Mouse (Mus musculus) left cerebral cortex, postnatal 10 days (tissue): Measurements from ENCODE around the gene Dnajc1. TPM values are rescaled to one million over a fixed set of nuclear protein-coding genes. Genes with fewer than 3 reads are reported as not detected.
A peak's percentile ranks its signal among the peaks of the same experiment; 100 is the strongest.

Experiments
- DNase-seq, 2 experiments: peaks; one replicate each; pipeline ENCODE4 v3.0.0; 2021 to 2022; ENCODE audit warnings: low spot score in 2 of 2, mixed read lengths in 1 of 2; ENCODE audit errors: extremely low spot score in 1 of 2
- intact Hi-C: fragments of 180-260 bp; cut with DNase I; formaldehyde crosslinking; loops from one replicate; pipeline ENCODE4 v1.15.1; 2025
- total RNA-seq, 2 experiments: library from RNA; stranded (reverse); gene quantifications; 2 replicates each; pipeline ENCODE4 v1.2.3; 2021

The Dnajc1 gene
- total RNA-seq, 2 experiments from 2014 or later: 13.1 to 13.3 TPM

DNA sequence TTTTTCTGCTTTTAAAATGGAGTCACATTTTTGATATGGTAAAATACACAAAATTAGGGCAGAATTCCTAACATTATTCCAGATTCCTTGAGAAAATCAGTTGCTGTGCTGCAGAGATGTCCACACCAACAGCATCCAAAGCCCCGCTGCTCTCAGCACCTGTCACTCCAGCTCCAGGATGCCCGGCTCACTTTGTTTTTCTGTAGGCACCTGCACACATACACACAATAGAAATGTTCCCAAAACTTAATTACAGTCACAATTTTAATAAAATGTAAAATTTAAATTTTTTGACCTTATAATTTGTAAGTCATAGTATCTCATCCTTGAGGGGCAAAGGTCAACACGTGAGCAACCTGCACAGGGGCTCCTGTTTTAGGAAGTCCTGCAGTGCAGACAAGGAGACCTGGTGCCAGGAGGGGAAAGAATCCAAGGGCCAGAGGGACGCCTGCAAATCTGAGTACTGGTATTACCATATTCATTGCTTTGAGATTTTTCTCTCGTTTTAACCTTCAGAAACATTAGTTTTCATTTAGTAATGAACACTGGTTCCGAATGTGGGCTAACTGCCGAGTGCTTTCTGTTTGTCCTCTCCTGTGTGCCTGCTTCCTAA, 183.3 kb downstream of the Dnajc1 start:
- no peak for DNase-seq
- intact Hi-C loops: loop anchor here (5.0 kb wide), 1 partner anchor 182 kb away; no protein-coding TSS in a partner anchor

DNA sequence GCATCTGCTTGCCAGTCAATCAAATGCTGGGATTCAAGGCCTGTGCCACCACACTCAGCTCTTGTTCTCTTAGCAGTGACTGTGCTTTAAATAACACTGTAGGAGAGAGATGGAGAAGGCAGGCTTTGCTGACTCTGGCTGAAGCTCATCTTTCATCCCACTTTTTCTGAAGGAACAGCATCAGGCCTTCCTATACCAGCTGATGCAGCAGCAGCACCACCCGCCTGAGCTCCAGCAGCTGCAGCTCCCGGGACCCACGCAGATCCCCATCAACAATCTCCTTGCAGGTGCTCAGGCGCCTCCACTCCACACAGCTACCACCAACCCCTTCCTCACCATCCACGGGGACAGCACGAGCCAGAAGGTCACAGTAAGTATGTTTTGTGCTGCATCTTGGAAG, 184.1 kb downstream of the Dnajc1 start:
- intact Hi-C loops: loop anchor here (5.0 kb wide), 1 partner anchor 181 kb away; no protein-coding TSS in a partner anchor
- no peak for DNase-seq

DNA sequence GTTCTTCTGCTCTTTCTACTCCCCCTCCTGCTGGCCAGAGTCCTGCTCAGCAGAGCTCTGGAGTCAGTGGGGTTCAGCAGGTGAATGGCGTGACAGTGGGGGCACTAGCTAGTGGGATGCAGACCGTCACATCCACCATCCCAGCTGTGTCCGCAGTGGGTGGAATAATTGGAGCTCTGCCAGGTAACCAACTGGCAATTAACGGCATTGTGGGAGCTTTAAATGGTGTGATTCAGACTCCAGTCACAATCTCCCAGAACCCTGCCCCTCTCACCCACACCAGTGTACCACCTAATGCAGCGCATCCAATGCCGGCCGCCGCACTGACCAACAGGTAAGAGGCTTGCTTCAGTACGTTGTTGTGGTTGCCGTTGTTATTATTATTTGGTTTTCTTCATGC, 185.8 kb downstream of the Dnajc1 start:
- intact Hi-C loops: loop anchor here (5.0 kb wide), 1 partner anchor 180 kb away; no protein-coding TSS in a partner anchor
- peak; percentile 24 to 34 for DNase-seq

DNA sequence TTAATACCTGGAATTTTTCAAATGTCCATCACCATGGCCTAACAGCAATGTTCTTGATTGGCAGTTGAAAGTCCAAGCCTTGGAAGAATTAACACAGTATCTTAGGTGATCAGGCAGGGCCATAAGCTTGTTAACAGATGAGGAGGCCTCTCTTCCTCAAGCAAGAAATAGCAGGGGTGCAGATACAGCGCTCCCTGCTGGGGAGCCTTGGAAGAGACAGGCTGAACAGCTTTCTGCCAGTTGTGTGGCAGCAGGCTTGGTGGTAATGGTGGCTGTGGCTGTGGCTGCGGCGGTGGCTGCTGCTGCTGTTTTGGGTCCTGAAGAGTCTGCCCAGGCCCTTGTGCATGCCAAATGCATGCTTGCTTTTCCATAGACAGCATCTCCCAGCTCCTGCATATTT, 187.5 kb downstream of the Dnajc1 start:
- peak in 1 of 2 experiments; percentile 57 for DNase-seq
- intact Hi-C loops: loop anchor here (5.0 kb wide), 1 partner anchor 178 kb away; no protein-coding TSS in a partner anchor

DNA sequence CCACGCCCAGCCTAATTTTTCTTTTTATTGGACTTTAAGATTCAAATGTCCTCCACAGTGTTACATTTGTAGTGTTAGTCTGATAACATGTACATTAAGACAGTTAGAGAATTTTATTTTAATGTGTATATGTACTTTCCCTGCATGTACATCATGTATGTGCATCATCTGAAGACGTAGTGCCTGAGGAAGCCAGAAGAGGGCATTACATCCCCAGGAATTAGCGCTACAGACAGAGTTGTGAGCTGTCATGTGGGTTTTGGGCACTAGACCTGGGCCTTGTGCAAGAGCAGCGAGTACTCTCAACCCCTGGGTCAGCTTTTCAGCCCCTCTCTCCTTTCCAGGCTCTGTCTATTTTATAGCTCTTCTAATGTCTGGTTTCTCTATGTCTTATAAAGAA, 189.7 kb downstream of the Dnajc1 start:
- no peak for DNase-seq
- intact Hi-C loops: no loop called here

DNA sequence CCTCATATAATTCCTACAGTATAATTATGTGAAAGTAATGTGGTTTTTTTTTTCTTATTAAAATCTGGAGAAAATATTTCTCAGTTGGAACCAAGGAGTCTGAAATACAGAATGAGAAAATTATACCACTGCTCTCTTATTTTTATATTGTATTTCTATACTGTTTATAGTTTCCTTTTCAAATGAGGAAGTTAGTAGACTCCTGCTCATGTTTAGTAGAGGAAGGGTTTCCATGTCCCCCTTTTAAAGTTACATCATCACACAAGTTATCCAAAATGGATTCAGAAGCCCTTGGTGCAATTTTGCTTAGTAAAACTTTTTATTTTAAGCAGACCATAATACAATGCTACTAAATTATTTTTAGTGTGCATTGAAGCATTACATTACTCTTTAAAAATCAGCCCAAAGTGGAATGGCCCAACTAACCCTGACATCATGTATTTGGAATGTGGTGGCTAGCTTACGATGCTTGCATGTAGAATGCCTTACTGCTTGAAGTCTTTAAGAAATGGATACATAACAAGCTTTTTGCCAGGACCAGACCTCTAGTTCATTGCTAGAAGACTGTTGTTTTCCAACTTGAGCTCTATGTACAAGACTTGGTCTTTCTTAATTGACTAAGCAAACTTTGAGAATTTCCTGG, 190.7 kb downstream of the Dnajc1 start:
- no peak for DNase-seq
- intact Hi-C loops: no loop called here

DNA sequence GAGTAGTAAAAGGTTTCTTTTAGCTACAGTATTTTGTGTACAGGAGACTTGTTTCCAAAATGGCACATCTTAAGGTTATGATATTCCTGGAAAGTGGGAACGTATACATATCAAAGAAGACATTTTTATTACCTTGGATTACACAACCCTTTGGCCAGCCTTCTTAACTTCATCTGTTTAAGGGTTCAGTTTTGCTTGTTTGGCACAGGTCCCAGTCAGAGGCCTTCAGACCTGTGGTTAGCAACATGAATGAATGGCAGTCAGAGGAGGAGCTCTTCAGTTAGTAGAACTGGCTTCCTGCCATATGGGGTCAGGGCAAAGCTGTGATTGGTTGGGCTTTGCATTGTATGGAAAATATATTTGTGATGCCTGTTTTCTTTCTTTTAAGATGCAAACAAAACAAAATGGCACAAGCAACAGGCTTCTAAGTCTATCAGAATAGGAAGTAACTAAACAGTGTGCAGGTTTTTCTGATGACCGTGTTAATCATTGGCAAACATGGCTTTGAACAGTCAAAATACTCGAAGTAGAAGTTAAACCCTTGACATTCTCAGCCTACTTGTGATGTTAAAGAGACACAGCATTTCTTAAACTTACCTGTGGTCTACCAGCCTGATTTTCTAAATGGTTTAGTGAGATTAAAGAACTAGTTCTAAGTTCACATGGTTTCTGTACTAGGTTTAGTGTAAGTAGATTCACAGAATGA, 196.8 kb downstream of the Dnajc1 start:
- intact Hi-C loops: no loop called here
- no peak for DNase-seq

DNA sequence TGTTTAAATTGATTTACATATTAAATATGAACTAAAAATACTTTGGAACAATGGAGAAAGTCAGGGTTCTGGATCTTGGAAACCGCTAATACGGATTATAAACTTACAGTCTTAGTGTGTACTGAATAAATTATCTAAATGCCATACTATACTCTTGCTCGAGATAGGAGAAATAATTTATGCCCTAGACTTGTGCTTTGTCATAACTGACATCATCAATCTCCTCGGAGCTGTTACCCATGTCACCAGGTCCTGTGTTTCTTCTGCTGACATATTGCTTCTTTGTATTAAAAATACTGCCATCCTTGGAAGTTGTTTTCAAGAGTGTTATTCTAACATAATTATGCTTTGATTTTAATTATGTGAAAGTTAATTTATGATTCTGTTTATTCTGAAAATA, 197.3 kb downstream of the Dnajc1 start:
- intact Hi-C loops: no loop called here
- DNase-seq: no peak

DNA sequence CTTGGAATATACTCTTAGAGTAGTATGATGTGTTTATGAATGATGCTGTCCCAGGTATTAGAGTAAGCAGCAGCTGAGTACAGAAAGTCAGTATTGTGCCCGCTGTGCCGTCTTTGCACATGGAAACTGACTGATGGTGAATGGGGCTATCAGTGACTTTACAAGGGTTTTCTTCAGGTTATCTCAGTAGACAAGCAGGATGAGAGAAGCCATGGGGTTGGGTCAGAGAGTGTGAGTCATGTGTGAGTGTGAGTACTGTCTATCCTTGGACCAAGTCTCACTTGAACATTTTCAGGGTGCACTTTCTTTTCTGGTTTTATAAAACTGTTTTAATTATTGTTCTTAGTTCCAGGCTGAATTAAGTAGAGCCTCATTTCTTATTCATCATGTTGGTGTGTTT, 204.3 kb downstream of the Dnajc1 start:
- no peak for DNase-seq
- intact Hi-C loops: no loop called here

DNA sequence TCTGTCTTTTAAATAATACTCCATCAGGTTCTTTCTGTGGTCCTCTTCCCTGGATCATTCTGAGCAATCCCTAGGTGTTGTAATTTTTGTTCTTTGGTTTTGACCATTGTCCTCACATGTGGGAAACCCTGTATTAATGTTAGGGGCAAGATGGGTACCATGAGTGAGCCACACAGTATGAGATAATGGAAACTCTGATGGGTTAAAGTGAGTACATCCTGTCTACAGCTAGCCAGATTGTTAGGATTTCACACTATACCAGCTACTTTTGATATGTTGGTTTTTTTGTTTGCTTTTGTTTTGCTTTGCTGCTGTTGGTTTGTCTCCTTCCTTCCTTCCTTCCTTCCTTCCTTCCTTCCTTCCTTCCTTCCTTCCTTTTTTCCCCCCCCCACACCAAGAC, 209.6 kb downstream of the Dnajc1 start:
- DNase-seq: no peak
- intact Hi-C loops: no loop called here

DNA sequence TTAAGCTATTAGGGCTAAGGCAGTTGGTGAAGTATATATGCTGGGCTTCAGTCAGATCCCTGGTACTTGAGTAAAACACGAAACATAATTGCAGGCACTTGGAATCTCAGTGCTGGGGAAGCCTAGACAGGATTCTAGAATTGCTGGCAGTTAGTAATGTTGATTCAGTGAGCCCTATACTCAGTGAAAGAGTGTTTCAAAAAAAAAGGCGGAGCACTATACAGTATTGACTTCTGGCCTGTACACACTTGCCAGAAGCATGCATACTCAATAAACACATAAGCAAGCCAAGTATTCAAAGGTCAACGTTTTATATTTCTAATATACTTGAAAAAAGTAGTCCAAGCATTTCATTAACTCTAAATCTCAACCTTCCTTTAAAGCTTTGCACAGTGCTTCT, 211.0 kb downstream of the Dnajc1 start:
- no peak for DNase-seq
- intact Hi-C loops: no loop called here

DNA sequence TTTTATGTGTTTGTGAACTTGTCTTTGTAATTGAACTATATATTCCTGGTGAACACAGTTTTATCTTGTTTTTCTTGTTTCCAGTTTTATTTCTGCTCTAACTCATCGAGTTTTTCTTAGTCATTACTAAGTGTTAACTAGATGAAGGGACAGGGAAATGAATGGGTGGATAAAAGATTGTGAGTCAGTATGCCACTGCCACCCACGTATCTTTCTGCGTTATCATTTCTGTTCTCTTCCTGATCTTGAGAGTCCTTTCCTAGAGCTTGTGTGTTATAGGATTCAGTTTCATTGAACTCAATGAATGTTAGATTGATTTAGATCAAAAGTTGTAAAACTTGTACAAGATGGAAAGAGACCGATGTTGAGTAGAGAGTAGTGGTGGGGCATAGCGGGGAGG, 212.3 kb downstream of the Dnajc1 start:
- DNase-seq: no peak
- intact Hi-C loops: no loop called here

DNA sequence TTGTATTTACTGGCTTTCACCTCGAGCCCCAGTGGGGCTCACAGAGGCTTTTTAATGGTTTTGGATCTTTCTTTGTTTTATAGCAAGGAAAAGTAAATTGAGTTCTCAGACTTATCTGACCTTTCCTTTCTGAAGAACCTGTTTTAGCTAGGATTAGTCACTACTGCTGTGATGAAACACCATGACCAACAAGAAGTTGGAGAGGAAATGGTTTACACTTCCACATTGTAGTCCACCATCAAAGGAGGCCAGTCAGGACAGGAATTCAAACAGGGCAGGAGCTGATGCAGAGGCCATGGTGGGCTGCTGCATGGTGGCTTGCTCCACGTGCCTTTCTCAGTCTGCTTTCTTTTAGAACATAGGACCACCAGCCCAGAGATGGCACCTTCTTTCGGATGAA, 216.4 kb downstream of the Dnajc1 start:
- no peak for DNase-seq
- intact Hi-C loops: no loop called here

DNA sequence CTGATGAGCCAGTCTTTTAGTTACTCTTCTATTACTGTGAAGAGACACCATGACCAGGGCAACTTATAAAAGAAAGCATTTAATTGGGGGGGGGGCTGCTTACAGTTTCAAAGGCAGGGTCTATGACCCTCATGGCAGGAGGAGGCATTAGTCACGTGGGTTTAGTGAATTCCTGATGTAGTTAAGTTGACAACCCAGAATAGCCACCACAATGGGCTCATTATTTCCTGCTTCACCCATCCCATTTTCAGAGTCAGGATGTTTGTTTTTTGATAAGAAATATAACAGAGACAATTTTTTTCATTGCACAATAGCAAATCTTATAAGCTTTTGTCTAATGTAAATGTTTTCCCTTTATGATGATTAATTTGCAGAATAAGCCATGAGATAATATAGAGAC, 217.4 kb downstream of the Dnajc1 start:
- intact Hi-C loops: no loop called here
- DNase-seq: no peak

DNA sequence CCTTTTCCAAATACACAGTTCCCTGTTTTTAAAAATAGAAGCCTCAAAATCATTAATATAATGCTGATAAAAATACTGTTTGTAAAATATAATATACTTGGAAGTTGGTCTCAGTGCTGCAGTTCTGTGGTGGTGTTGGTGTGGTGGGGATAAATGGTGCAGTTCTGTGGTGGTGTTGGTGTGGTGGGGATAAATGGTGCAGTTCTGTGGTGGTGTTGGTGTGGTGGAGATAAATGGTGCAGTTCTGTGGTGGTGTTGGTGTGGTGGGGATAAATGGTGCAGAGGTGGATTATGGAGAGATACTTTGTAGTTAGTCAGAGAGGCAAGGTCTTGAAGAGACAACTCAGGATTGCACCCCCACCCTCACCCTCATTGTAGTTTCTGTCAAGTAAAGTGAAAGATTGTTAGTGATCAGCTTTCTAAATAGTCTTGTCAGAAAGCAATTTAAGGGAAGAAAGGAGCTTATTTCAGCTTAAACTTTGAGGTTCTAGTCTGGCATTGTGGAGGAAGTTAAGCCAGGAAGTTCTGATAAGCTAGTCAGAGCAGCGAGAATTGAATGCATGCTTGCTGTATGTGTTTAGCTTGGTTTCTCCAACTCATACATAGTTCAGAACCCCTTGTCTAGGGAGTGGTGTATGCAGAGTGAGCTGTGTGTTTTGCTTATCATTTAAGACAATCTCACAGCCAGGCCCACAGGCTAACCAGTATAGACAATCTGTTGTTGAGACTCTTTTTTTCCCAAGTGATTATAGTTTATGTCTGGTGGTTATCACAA, 223.3 kb downstream of the Dnajc1 start:
- no peak for DNase-seq
- intact Hi-C loops: no loop called here

DNA sequence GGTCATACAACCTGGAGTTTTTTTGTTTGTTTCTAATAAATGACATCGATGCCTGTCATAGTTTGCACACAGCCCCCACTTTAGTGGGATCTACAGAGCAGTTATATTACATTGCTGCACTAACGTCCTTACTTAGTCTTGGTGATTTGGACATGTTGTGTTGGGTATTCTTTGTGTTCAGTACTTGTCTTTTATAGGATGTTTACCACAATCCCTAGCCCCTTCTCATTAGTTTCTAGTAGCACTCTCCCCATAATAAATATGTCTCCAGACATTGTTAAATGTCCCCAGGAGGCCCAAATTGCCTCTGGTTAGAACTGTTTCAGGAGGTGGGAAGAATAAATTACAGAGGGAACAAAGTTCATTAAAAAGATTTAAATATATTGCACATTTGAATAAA, 227.1 kb downstream of the Dnajc1 start:
- intact Hi-C loops: no loop called here
- DNase-seq: no peak

DNA sequence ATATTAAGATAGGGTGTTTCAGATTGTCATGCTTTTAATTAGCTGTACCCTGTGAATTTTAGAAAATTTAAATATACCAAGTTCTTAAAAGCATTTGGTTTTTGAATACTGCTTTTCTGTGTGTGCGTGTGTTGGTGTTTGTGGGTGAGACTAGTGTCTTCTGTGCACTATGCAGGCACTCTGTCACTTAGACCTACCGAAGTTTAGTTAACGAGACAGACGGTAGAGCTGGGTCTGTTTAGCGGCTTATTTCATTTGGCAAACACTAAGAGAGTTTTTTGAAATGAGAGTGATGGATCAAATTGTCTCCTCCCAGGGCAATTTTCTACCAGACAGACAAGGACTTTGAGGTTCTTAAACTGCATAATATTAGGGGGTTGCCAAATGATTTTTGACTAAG, 231.6 kb downstream of the Dnajc1 start:
- DNase-seq: no peak
- intact Hi-C loops: no loop called here

DNA sequence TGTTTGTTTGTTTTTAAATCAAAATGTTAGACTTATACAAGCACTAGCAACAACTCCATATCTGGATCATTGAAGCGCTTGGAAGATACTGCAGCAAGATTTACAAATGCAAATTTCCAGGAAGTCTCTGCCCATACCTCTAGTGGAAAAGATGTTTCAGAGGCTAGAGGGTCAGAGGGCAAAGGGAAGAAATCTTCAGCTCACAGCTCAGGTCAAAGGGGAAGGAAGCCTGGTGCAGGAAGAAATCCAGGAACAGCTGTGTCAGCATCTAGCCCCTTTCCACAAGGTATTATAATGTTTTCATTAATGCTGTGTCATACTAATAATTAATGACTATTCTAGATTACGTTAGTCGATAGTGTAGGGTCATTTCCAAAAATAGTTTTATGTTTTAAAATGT, 233.2 kb downstream of the Dnajc1 start:
- intact Hi-C loops: no loop called here

DNA sequence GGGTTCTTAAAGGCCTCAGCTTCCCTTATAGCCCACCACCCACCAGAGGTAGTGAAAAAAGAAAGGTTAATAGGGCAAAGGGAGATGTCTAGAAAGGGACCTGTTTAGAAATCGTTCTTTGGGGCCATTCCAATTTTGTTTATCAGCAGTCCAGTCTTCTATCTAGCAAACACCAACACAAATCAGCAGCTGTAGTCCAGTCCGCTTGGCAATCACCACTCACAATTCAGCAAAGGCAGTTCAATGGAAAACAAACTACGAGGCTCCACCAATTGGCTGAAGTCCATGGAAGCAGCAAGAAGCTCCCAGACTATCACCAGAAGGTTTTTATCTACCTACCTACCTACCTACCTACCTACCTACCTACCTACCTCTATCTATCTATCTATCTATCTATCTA, 236.5 kb downstream of the Dnajc1 start:
- intact Hi-C loops: no loop called here
- DNase-seq: no peak

More for the DNA sequence above, 233.2 kb downstream of the Dnajc1 start:
- DNase-seq: no peak
